Mouse (Mus musculus) forebrain, embryonic 10.5 days (tissue): ENCODE results near the gene Psme3. TPM values are rescaled to one million over a fixed set of nuclear protein-coding genes. Genes with fewer than 3 reads are reported as not detected.

Source experiments
- DNase-seq: peaks from one replicate; pipeline ENCODE4 v3.0.0-alpha.2; 2017; ENCODE audit warnings: low spot score; ENCODE audit errors: extremely low spot score
- H3K27ac ChIP-seq: fragments of 300-500 bp; sonication (generic); 2 replicates; pipeline ENCODE4 v1.5.1; 2016; ENCODE audit warnings: mild to moderate bottlenecking
- H3K27me3 ChIP-seq: fragments of 300-500 bp; sonication (generic); 2 replicates; pipeline ENCODE4 v1.6.1; 2016; ENCODE audit warnings: mild to moderate bottlenecking; ENCODE audit not compliant: poor library complexity, severe bottlenecking
- H3K36me3 ChIP-seq: fragments of 300-500 bp; sonication (generic); replicated peaks from 2 replicates; pipeline ENCODE4 v1.6.1; 2016; ENCODE audit warnings: mild to moderate bottlenecking, moderate library complexity
- H3K4me1 ChIP-seq: fragments of 300-500 bp; sonication (generic); 2 replicates; pipeline ENCODE4 v1.6.1; 2016
- H3K4me3 ChIP-seq: fragments of 300-500 bp; sonication (generic); 2 replicates; pipeline ENCODE4 v1.5.1; 2016; ENCODE audit warnings: mild to moderate bottlenecking, moderate library complexity
- H3K9me3 ChIP-seq: fragments of 300-500 bp; sonication (generic); 2 replicates; pipeline ENCODE4 v1.6.1; 2016; ENCODE audit warnings: mild to moderate bottlenecking, moderate library complexity
- WGBS: fragments of 180-500 bp; shearing (Covaris S2); methylation state at CpG from one replicate; pipeline ENCODE4 v1.1.7; 2016; 5-methylcytosine and 5-hydroxymethylcytosine counted together
- microRNA-seq: library from miRNA; unstranded; fragments of <30 nt; microRNA quantifications from one replicate; pipeline ENCODE4, GENCODE M21; 2017
- polyA plus RNA-seq: library from polyadenylated mRNA; unstranded; fragments of >200 nt; fragmentation: Nextera tagmentation; extraction: Ambion mirVana; gene quantifications from 2 replicates; pipeline ENCODE4 v1.2.1, GENCODE M21; 2016

Gene Psme3
- polyA plus RNA-seq, 1 experiment from 2014 or later: 207 TPM

GRCm38 (mm10) chr11:101367326-101367935, 51.4 kb downstream of the Psme3 start, which contains the start of gene G6pc:
TSS of gene G6pc (plus strand) at chr11:101367561.
- Histone ChIP-seq H3K36me3 (no peaks in the 10 kb centered on the region), H3K9me3 (no peaks in the 10 kb centered on the region), H3K4me1 (no peaks in the 10 kb centered on the region), H3K27ac (no peak within 1 kb of the TSS), H3K27me3 (no peaks in the 10 kb centered on the region), H3K4me3 (no peak within 1 kb of the TSS)
- 87% methylated on average over 8 of the region's 8 CpGs for WGBS
- DNase-seq: no peak

- Histone ChIP-seq H3K27ac (no peak overlapping the region), H3K36me3 (no peaks in the 10 kb centered on the region), H3K4me1 (no peaks in the 10 kb centered on the region), H3K4me3 (no peak overlapping the region), H3K27me3 (no peaks in the 10 kb centered on the region), H3K9me3 (no peaks in the 10 kb centered on the region)
- 81% methylated on average over 5 of the region's 5 CpGs for WGBS
- DNase-seq: no peak
Observed at GRCm38 (mm10) chr11:101370141-101370540, 54.1 kb downstream of the Psme3 start.

Small RNA genes within 50 kb of the gene (microRNA-seq; reads per million reads assigned to microRNA genes)
- gene Gm25593: not detected

Other genes starting within 250 kb of the Psme3 start
- gene Naglu, start 246.2 kb upstream of the Psme3 start, polyA plus RNA-seq: 8.2 and 9.3 TPM in 2 replicates
- 0.10 and 0.11 TPM in 2 replicates for gene Hsd17b1, start 237.8 kb upstream of the Psme3 start, polyA plus RNA-seq
- 51.4 and 53.3 TPM in 2 replicates for gene Coasy, start 233.6 kb upstream of the Psme3 start, polyA plus RNA-seq
- 37.3 and 41.1 TPM in 2 replicates for gene Mlx, start 228.9 kb upstream of the Psme3 start, polyA plus RNA-seq
- gene Psmc3ip, start 220.8 kb upstream of the Psme3 start, polyA plus RNA-seq: 78.1 and 96.4 TPM in 2 replicates
- gene Retreg3, start 196.3 kb upstream of the Psme3 start, polyA plus RNA-seq: 14.6 and 15.5 TPM in 2 replicates
- 143 and 145 TPM in 2 replicates for gene Tubg1, start 196.3 kb upstream of the Psme3 start, polyA plus RNA-seq
- 2.3 and 2.7 TPM in 2 replicates for gene Tubg2, start 160.3 kb upstream of the Psme3 start, polyA plus RNA-seq
- 0.12 and 0.16 TPM in 2 replicates for gene Cntnap1, start 145.7 kb upstream of the Psme3 start, polyA plus RNA-seq
- 3.5 and 4.8 TPM in 2 replicates for gene Plekhh3, start 144.9 kb upstream of the Psme3 start, polyA plus RNA-seq
- gene Ccr10, start 140.8 kb upstream of the Psme3 start, polyA plus RNA-seq: not detected in 2 replicates
- gene Ezh1, start 89.8 kb upstream of the Psme3 start, polyA plus RNA-seq: 9.9 and 10.2 TPM in 2 replicates
- 54.8 and 57.3 TPM in 2 replicates for gene Ramp2, start 70.2 kb upstream of the Psme3 start, polyA plus RNA-seq
- gene Vps25, start 62.5 kb upstream of the Psme3 start, polyA plus RNA-seq: 128 and 129 TPM in 2 replicates
- 5.4 and 6.4 TPM in 2 replicates for gene Wnk4, start 55.6 kb upstream of the Psme3 start, polyA plus RNA-seq
- 0.77 and 1.0 TPM in 2 replicates for gene Cntd1, start 37.2 kb upstream of the Psme3 start, polyA plus RNA-seq
- gene Coa3, start 37.1 kb upstream of the Psme3 start, polyA plus RNA-seq: 186 and 194 TPM in 2 replicates
- gene Becn1, start 13.9 kb upstream of the Psme3 start, polyA plus RNA-seq: 144 and 154 TPM in 2 replicates
- 2.1 and 2.5 TPM in 2 replicates for gene Aoc2, start 8.8 kb downstream of the Psme3 start, polyA plus RNA-seq
- gene Aoc3, start 14.4 kb downstream of the Psme3 start, polyA plus RNA-seq: not detected in 2 replicates
- gene G6pc, start 51.3 kb downstream of the Psme3 start, polyA plus RNA-seq: not detected in 2 replicates
- 109 and 115 TPM in 2 replicates for gene Aarsd1, start 101.4 kb downstream of the Psme3 start, polyA plus RNA-seq
- gene Gm27029, start 108.6 kb downstream of the Psme3 start, polyA plus RNA-seq: 10.9 and 11.6 TPM in 2 replicates
- 20.9 and 21.4 TPM in 2 replicates for gene Rundc1, start 108.9 kb downstream of the Psme3 start, polyA plus RNA-seq
- 2.3 and 3.8 TPM in 2 replicates for gene Ptges3l, start 109.1 kb downstream of the Psme3 start, polyA plus RNA-seq
- 499 and 505 TPM in 2 replicates for gene Rpl27, start 126.1 kb downstream of the Psme3 start, polyA plus RNA-seq
- gene Ifi35, start 132.2 kb downstream of the Psme3 start, polyA plus RNA-seq: 3.3 and 3.4 TPM in 2 replicates
- gene Rnd2, start 148.8 kb downstream of the Psme3 start, polyA plus RNA-seq: 28.1 and 36.9 TPM in 2 replicates
- 24.9 and 28.5 TPM in 2 replicates for gene Vat1, start 150.0 kb downstream of the Psme3 start, polyA plus RNA-seq
- 26.2 and 27.4 TPM in 2 replicates for gene Brca1, start 235.7 kb downstream of the Psme3 start, polyA plus RNA-seq
- gene Nbr1, start 235.9 kb downstream of the Psme3 start, polyA plus RNA-seq: 61.7 and 69.9 TPM in 2 replicates